Mouse (Mus musculus): Measurements from ENCODE around the gene Grin2d.

Grin2d gene

DNA sequence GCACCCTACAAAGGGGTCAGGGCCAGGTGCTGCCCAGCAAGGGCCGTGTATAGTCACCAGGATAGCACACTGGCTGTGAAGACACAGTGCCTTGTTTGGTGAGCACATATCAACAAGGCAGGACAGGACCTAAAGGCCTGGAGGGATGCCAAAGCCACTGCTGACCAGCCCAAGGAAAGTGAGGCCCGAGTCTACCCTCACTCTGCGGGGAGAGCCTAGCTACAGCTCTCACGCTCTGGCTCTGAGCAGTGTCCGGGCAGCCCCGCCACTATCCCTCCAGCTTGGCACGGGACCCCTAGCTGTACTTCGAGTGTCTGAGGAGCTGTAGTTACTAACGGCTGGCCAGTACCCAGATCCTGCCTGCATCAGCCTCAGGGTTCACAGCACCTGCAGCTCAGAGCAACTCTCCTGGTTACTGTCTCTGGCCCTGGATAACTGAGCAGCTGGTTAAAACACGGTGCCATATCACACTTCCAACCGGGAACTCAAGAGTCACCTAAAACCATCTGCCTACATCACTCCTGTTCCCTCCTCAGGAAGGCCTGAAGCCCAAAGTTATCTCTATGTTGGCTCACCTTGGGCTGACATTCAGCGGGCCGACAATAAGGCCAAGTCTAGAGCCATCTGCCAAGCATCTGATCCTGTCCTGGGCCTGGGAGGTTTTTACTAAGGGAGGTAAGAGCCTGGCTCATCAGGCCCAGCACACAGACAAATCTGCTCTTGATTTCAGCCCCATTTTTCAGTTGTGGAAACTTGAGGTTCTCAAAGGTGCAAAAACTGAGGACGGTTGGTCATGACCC lies 68.7 kb downstream of the Grin2d start:
- in situ Hi-C loops (cut with MboI): no loop called here

DNA sequence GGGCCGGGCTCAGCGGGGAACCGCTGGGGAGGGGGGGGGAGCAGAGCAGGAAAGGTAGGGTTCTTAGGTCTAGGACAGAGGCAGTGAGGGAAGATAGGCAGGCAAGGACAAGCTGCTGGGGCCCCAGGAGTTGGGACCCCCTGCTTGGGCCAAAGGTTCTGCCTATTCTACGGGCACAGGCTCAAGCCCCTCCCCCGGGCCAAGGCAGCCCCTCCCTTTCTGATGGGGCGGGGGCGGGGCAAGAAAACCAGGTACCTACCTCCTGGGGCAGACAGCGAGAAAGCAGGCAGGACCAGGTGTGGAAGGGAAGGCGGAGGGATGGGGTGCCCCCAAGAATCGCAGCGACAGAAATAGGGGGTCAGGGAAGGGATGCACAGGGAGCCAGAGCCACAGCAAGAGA lies 69.7 kb downstream of the Grin2d start:
- in situ Hi-C loops (cut with MboI): no loop called here

- in situ Hi-C loops (cut with MboI): no loop called here
Measured at GRCm38 (mm10) chr7:45805941-45806340, 72.2 kb downstream of the Grin2d start.

- in situ Hi-C loops (cut with MboI): loop anchor here (5.0 kb wide), 1 partner anchor 70 kb away; no protein-coding TSS in a partner anchor
Measured at GRCm38 (mm10) chr7:45802551-45802950, 75.6 kb downstream of the Grin2d start.

DNA sequence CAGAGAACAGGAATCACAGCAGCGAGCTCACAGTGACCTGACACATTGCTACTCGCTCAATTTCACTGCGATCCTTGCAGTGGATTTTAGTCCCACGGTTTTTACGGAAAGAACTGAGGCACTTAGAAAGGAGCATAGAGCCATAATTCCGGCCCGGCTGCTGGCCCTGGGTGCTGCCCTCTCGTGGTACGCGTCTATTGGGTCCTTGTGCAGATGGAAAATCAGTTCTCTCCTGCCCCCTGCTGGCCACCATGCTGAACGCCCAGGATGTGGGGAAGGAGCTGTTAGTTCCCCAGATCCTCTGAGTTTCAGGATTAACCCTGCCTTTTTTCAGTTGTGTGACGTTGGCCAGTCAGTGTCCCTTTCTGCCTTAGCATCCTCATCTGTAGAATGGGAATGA lies 76.8 kb downstream of the Grin2d start:
- in situ Hi-C loops (cut with MboI): loop anchor here (5.0 kb wide), 1 partner anchor 69 kb away; no protein-coding TSS in a partner anchor

GRCm38 (mm10) chr7:45800546-45801204 lies 77.5 kb downstream of the Grin2d start:
- in situ Hi-C loops (cut with MboI): loop anchor here (5.0 kb wide), 1 partner anchor 68 kb away; no protein-coding TSS in a partner anchor

DNA sequence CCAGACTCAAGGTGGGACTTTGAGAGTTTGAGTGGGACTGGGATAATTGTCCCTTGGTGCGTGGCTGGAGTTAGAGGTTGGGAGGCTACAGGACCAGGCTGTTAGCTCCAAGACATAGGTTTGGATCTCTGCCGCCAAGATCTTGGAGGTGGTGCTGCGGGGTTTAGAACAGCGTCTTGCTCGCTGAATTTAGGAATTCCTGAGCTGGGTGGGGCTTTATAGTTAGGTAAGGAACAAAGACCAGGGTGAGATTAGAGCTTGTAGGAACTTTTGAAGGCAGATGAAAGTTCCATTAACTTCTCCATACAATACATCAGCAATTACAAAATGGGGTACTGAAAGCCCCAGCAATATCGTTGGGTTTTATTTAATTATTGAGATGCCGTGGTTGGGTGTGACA lies 78.2 kb downstream of the Grin2d start:
- in situ Hi-C loops (cut with MboI): loop anchor here (5.0 kb wide), 1 partner anchor 68 kb away; no protein-coding TSS in a partner anchor

- in situ Hi-C loops (cut with MboI): no loop called here
Measured at GRCm38 (mm10) chr7:45798931-45799330, 79.2 kb downstream of the Grin2d start.

GRCm38 (mm10) chr7:45798511-45798836 lies 79.7 kb downstream of the Grin2d start:
- in situ Hi-C loops (cut with MboI): no loop called here

DNA sequence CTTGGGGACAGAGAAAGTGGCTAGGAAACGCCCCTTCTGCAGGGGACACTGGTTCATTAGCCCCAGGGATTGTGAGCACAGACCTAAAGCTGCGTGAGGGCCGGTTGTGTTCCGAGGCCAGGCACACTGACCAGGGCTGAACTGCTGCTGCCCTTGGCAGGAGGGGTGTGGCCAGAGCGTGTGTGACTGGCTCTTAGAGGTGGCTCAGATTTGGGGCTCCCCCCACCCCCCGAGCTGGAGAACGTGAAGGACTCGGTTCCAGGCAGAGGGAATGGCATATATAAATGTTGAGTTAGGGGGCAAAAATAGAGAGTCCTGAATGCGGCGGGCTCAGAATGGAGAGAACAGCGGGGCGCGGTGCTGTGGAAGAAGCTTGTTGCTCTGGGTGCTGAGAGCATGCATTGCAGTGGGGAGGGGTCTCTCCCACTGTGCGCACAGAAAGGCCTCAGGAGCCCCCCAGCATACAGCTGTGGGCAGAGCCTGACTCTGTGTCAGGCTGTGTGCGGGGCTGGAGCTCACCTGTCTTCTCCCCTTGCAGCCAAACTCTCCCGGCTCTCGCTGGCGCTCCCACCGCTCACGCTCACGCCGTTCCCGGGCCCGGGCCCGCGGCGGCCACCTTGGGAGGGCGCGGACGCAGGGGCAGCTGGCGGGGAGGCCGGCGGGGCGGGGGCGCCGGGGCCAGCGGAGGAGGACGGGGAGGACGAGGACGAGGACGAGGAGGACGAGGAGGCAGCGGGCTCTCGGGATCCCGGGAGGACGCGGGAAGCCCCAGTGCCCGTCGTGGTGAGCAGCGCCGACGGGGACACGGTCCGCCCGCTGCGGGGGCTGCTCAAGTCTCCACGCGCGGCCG lies 80.3 kb downstream of the Grin2d start:
- in situ Hi-C loops (cut with MboI): no loop called here

GRCm38 (mm10) chr7:45796950-45797349 lies 81.2 kb downstream of the Grin2d start:
- in situ Hi-C loops (cut with MboI): no loop called here

DNA sequence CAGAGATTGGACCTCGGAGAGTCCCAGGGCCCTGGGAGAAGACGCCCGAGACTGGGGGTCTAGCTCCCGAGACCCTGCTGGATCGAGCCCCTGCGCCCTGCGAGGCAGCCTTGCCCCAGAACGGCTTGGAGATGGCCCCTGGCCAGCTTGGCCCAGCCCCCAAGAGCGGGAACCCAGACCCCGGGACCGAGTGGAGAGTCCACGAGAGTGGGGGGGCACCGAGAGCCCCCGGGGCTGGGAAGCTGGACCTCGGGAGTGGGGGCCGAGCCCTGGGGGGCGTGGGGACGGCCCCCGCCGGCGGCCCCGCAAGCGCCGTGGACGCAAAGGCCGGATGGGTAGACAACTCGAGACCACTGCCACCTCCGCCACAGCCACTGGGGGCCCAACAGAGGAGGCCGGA lies 83.2 kb downstream of the Grin2d start:
- in situ Hi-C loops (cut with MboI): no loop called here

DNA sequence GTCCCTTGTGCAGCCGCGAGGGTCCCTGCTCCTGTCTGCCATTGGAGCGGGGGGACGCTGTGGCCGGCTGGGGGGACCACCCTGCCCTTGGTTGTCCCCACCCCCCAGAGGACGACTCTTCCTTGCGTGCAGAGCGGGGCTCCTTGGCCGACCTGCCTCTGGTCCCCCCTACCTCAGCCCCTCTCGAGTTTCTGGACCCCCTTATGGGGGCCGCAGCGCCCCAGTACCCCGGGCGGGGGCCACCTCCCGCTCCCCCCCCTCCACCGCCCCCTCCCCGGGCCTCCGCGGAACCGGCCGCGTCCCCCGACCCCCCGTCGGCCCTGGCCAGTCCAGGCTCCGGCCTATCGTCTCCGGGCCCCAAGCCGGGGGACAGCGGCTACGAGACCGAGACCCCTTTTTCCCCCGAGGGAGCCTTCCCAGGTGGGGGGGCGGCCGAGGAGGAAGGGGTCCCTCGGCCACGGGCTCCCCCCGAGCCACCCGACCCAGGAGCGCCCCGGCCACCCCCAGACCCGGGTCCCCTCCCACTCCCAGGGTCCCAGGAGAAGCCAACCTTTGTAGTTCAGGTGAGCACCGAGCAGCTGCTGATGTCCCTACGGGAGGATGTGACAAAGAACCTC lies 84.1 kb downstream of the Grin2d start:
- in situ Hi-C loops (cut with MboI): no loop called here

GRCm38 (mm10) chr7:45793240-45793639 lies 84.9 kb downstream of the Grin2d start:
- in situ Hi-C loops (cut with MboI): no loop called here

DNA sequence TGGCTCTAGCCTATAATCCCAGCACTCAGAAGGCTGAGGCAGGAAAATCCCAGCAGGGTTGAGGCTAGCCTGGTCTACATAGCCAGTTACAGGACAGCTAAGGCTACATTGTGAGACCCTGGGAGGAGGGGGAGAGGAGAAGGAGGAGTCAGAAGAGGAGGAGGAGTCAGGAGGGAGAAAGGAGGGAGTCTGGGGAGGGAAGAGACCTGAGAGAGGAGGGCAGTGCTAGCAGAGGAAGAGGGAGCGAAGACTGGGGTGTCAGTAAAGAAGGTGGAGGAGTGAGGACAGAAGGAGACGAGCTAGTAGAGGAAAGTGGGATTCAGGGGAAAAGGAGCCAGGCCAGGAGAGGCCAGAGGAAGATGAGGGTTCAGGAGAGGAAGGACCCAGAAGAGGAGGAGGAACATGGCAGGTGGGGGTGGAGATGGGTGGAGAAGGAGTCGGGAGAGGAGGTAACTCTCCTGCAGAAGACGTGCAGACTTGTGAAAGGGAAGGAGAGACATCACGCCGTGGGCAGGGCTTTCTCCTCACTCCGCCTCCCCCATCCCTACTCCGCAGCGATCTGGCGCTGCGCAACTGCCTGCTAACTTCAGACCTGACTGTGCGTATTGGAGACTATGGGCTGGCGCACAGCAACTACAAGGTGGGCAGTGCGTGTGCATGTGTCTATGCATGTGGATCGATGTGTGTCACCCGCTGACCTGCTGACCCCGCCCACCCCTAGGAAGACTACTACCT lies 86.3 kb downstream of the Grin2d start:
- in situ Hi-C loops (cut with MboI): no loop called here

- in situ Hi-C loops (cut with MboI): no loop called here
Measured at GRCm38 (mm10) chr7:45790721-45791120, 87.5 kb downstream of the Grin2d start.

GRCm38 (mm10) chr7:45787642-45788041 lies 90.5 kb downstream of the Grin2d start:
- in situ Hi-C loops (cut with MboI): no loop called here

DNA sequence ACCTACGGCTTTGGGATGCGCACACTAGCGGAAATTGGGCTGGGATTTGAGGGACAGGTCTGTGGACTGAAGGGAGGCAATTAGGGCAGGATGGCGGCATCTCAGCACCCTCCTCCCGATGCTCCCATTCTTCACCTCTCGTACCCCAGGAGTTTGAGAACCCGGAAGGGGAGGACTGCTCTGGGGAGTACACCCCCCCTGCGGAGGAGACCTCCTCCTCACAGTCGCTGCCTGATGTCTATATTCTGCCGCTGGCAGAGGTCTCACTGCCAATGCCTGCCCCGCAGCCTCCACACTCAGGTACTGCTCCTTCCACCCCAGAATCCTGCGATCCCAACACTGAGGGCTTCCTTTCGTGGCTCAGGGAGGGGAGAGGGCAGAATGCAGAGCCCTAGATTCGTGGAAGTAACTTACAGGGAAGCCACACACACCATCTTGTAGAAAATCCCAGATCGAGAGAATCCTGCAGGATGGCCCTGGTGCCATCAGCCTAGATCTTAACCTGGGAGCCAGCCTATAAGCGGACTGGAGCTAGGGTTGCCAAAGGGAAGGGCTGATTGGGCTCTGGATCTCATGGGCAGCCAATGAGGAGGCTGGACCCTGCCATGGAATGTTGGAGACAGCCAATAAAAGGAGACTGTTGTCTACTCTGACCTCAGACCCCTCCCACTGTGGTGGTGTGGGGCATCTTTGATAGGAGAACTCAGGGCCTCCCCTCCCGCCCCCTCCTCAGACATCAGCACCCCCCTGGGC lies 91.3 kb downstream of the Grin2d start:
- in situ Hi-C loops (cut with MboI): no loop called here

- in situ Hi-C loops (cut with MboI): no loop called here
Measured at GRCm38 (mm10) chr7:45786136-45786578, 92.0 kb downstream of the Grin2d start.

DNA sequence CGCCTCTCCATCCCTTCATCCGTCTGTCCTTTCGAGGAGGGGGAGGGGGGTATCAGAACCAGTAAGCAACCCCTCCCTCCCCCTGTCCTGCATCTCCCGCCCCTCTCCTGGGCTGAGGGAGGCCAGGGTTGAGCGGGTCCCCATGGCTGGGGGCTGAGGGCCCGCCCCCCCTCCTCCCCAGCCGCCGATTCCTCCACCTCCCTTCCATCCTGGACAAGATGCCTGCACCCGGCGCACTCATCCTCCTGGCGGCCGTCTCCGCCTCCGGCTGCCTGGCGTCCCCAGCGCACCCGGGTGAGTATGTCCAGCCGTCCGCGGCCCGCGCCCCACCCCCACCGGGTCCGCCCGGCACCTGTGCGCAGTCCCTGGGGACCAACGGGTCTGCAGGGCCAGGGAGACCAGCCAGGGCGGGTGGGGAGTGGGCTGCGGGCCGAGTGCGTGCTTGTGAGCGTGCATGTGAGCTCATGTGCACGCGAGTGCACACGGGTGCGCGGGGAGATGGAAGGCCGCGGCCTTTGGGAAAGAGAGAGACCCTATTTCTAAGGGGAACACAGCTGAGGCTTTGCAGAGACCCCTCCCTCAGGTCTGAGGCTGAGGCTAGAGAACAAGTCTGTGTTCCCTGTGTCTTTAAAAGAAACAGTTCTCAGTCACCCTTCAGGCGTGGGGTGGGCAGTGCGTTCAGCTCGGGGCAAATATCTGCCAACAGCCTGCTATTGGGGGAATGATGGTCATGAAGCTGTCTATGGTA lies 92.6 kb downstream of the Grin2d start:
- in situ Hi-C loops (cut with MboI): no loop called here
